Mouse (Mus musculus) retina, embryonic 14.5 days (tissue): ENCODE measurements around the gene 9330182L06Rik.

Source experiments
- DNase-seq: peaks from one replicate; pipeline ENCODE4 v3.0.0-alpha.2; 2015; ENCODE audit warnings: low spot score

Gene 9330182L06Rik

GRCm38 (mm10) chr5:9265586-9266279 is at the start of gene 9330182L06Rik:
Gene 9330182L06Rik, plus strand, starts transcription at chr5:9266118.
- peak; percentile 79 for DNase-seq

- DNase-seq, result no peak
Measured at GRCm38 (mm10) chr5:9227456-9228008, 38.4 kb upstream of the 9330182L06Rik start.

- peak; percentile 32 for DNase-seq
Measured at GRCm38 (mm10) chr5:9264361-9264760, 1.6 kb upstream of the 9330182L06Rik start.

GRCm38 (mm10) chr5:9266280-9266923 is 484 bp downstream of the 9330182L06Rik start:
- peak; percentile 53 for DNase-seq

GRCm38 (mm10) chr5:9269666-9270065 is 3.7 kb downstream of the 9330182L06Rik start:
- no peak for DNase-seq

- DNase-seq, result no peak
Measured at GRCm38 (mm10) chr5:9272976-9273375, 7.1 kb downstream of the 9330182L06Rik start.

GRCm38 (mm10) chr5:9295777-9296549 is 30.0 kb downstream of the 9330182L06Rik start:
- no peak for DNase-seq

- no peak for DNase-seq
Measured at GRCm38 (mm10) chr5:9296550-9296928, 30.6 kb downstream of the 9330182L06Rik start.

GRCm38 (mm10) chr5:9326863-9327262 is 60.9 kb downstream of the 9330182L06Rik start:
- no peak for DNase-seq

- DNase-seq, result no peak
Measured at GRCm38 (mm10) chr5:9327528-9327927, 61.6 kb downstream of the 9330182L06Rik start.

- DNase-seq, result peak; percentile 68
Measured at GRCm38 (mm10) chr5:9338756-9339510, 73.0 kb downstream of the 9330182L06Rik start.

- DNase-seq, result peak; percentile 53
Measured at GRCm38 (mm10) chr5:9339511-9340173, 73.7 kb downstream of the 9330182L06Rik start.

GRCm38 (mm10) chr5:9344581-9344980 is 78.7 kb downstream of the 9330182L06Rik start:
- DNase-seq, result no peak

GRCm38 (mm10) chr5:9345038-9345617 is 79.2 kb downstream of the 9330182L06Rik start:
- peak; percentile 39 for DNase-seq

- DNase-seq, result no peak
Measured at GRCm38 (mm10) chr5:9345625-9346024, 79.7 kb downstream of the 9330182L06Rik start.

- DNase-seq, result no peak
Measured at GRCm38 (mm10) chr5:9346510-9346909, 80.6 kb downstream of the 9330182L06Rik start.

GRCm38 (mm10) chr5:9352163-9352562 is 86.2 kb downstream of the 9330182L06Rik start:
- DNase-seq, result no peak

- no peak for DNase-seq
Measured at GRCm38 (mm10) chr5:9352646-9353045, 86.7 kb downstream of the 9330182L06Rik start.

GRCm38 (mm10) chr5:9354257-9354656 is 88.3 kb downstream of the 9330182L06Rik start:
- no peak for DNase-seq

- peak; percentile 46 for DNase-seq
Measured at GRCm38 (mm10) chr5:9358076-9358475, 92.2 kb downstream of the 9330182L06Rik start.
